Mouse (Mus musculus): ENCODE data around the gene Cpa4.

DNA sequence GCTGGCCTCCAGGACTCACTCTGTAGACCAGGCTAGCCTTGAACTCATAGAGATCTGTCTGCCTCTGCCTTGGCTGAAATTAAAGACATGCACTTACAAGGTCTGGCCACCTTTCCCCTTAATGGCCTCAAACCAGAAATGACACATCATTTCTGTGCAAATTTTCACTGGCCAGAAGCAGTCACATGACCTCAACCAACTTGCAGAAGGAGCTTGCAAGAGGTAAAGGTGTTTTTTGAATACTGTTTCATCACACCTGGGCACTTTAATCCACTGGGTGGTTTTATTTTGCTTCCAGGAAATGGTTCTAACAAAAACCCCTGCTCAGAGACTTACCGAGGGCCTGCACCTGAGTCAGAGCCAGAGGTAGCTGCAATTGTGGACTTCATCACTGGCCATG, 61.8 kb downstream of the Cpa4 start:
- TF ChIP-seq CTCF (IDR thresholded peaks at IDR 0.05; ENCODE audit: low read depth): no peak
- no peak for TF ChIP-seq EP300 (IDR thresholded peaks at IDR 0.05; ENCODE audit: low read depth)

Measured in liver, postnatal 0 days (tissue).